Mouse (Mus musculus): Measurements from ENCODE around the gene Klhl25.

GRCm38 (mm10) chr7:75806161-75806560 is 41.9 kb upstream of the Klhl25 start:
- TF ChIP-seq CTCF (IDR thresholded peaks at IDR 0.05; ENCODE audit: extremely low read depth, insufficient read length, insufficient replicate concordance, low read depth, low read length) (no peak), POLR2A (IDR thresholded peaks at IDR 0.05; ENCODE audit: low read depth, low read length) (no peak)
